Mouse (Mus musculus) myocyte (in vitro differentiated cells): ENCODE measurements at regions not wholly inside any gene's neighbourhood (a gene's known extent, or its start where the extent isn't known, plus 50 kb on each side); places are given as distances from the start of the nearest gene placed in this dataset.

Experiments
- H3K27me3 ChIP-seq: one replicate; pipeline ENCODE4 v1.6.1; 2011; ENCODE audit not compliant: control insufficient read depth, insufficient read depth, insufficient read length
- H3K36me3 ChIP-seq: one replicate; pipeline ENCODE4 v1.6.1; 2011; ENCODE audit not compliant: control insufficient read depth, insufficient read depth
- H3K4me2 ChIP-seq: one replicate; pipeline ENCODE4 v1.6.1; 2011; ENCODE audit warnings: low read depth, control low read depth
- H3K4me3 ChIP-seq: one replicate; pipeline ENCODE4 v1.5.1; 2011; ENCODE audit warnings: mild to moderate bottlenecking, control low read depth, moderate library complexity
- H3K79me2 ChIP-seq: one replicate; pipeline ENCODE4 v1.6.1; 2011; ENCODE audit not compliant: control insufficient read depth, insufficient read depth
- H3ac ChIP-seq: one replicate; pipeline ENCODE4 v1.6.1; 2011; ENCODE audit not compliant: control insufficient read depth, insufficient read length
- CEBPB ChIP-seq: IDR thresholded peaks from 2 replicates; pipeline ENCODE4 v1.6.1; 2011; ENCODE audit warnings: mild to moderate bottlenecking, moderate library complexity; ENCODE audit not compliant: poor library complexity, insufficient read depth, severe bottlenecking
- E2F4 ChIP-seq: IDR thresholded peaks from one replicate; pipeline ENCODE4 v1.6.1; 2011; ENCODE audit warnings: mild to moderate bottlenecking, control low read depth, moderate library complexity; ENCODE audit not compliant: insufficient read depth
- MAX ChIP-seq: IDR thresholded peaks from one replicate; pipeline ENCODE4 v1.6.1; 2011; ENCODE audit warnings: low read depth, mild to moderate bottlenecking, control low read depth
- MYOD1 ChIP-seq, 3 experiments: IDR thresholded peaks; one replicate each; pipeline ENCODE4 v1.6.1; 2011; ENCODE audit warnings: control low read depth in 2 of 3, low read depth in 2 of 3, mild to moderate bottlenecking in 2 of 3, moderate library complexity in 1 of 3; ENCODE audit not compliant: insufficient read length in 2 of 3, control insufficient read depth in 1 of 3
- MYOG ChIP-seq, 3 experiments: IDR thresholded peaks; one replicate each; pipeline ENCODE4 v1.6.1; 2011; ENCODE audit warnings: control low read depth in 2 of 3, low read depth in 2 of 3, mild to moderate bottlenecking in 2 of 3; ENCODE audit not compliant: insufficient read length in 2 of 3, control insufficient read depth in 1 of 3, insufficient read depth in 1 of 3
- POLR2A ChIP-seq: IDR thresholded peaks from one replicate; pipeline ENCODE4 v1.6.1; 2011; ENCODE audit warnings: low read depth, mild to moderate bottlenecking, control low read depth, moderate library complexity; ENCODE audit not compliant: insufficient read length
- POLR2AphosphoS2 ChIP-seq: IDR thresholded peaks from one replicate; pipeline ENCODE4 v1.6.1; 2011; ENCODE audit warnings: low read depth, control low read depth; ENCODE audit not compliant: insufficient read length
- REST ChIP-seq: IDR thresholded peaks from one replicate; pipeline ENCODE4 v1.6.1; 2011; ENCODE audit warnings: mild to moderate bottlenecking, control low read depth, moderate library complexity; ENCODE audit not compliant: insufficient read depth, insufficient read length
- SRF ChIP-seq: IDR thresholded peaks from one replicate; pipeline ENCODE4 v1.6.1; 2011; ENCODE audit warnings: low read depth; ENCODE audit not compliant: control insufficient read depth, insufficient read length
- TCF12 ChIP-seq: IDR thresholded peaks from one replicate; pipeline ENCODE4 v1.6.1; 2011; ENCODE audit warnings: mild to moderate bottlenecking, control low read depth; ENCODE audit not compliant: poor library complexity, insufficient read depth, severe bottlenecking
- TCF3 ChIP-seq: IDR thresholded peaks from one replicate; pipeline ENCODE4 v1.6.1; 2011; ENCODE audit warnings: low read depth, control low read depth; ENCODE audit not compliant: insufficient read length
- USF1 ChIP-seq: IDR thresholded peaks from one replicate; pipeline ENCODE4 v1.6.1; 2011; ENCODE audit warnings: low read depth, mild to moderate bottlenecking, control low read depth, moderate library complexity

- TF ChIP-seq TCF3 (no peak), MYOG (IDR thresholded peaks at IDR 0.05; ENCODE audit: control insufficient read depth in 1 of 3, insufficient read depth in 1 of 3, insufficient read length in 2 of 3, low read depth in 2 of 3) (no peak), SRF (no peak), MAX (no peak), TCF12 (no peak), USF1 (no peak), MYOD1 (IDR thresholded peaks at IDR 0.05; ENCODE audit: control insufficient read depth in 1 of 3, insufficient read length in 2 of 3, low read depth in 2 of 3) (no peak), POLR2AphosphoS2 (no peak), CEBPB (no peak), E2F4 (no peak), POLR2A (no peak), REST (no peak)
- Histone ChIP-seq H3ac (no peak overlapping the region), H3K36me3 (no peaks in the 10 kb centered on the region), H3K79me2 (no peaks in the 10 kb centered on the region), H3K27me3 (no peaks in the 10 kb centered on the region), H3K4me3 (no peak overlapping the region), H3K4me2 (no peak overlapping the region)
Observed at GRCm38 (mm10) chr10:51154016-51154415, 259.5 kb downstream of the Sim1 start.

GRCm38 (mm10) chr10:51154743-51155142 lies 260.2 kb downstream of the Sim1 start:
- H3K4me2 ChIP-seq = no peak overlapping the region
- H3ac ChIP-seq = no peak overlapping the region
- TF ChIP-seq TCF12 = no peak
- TF ChIP-seq CEBPB = no peak
- TF ChIP-seq SRF = no peak
- TF ChIP-seq MYOG (IDR thresholded peaks at IDR 0.05; ENCODE audit: control insufficient read depth in 1 of 3, insufficient read depth in 1 of 3, insufficient read length in 2 of 3, low read depth in 2 of 3) = no peak
- no peak for TF ChIP-seq REST
- no peak for TF ChIP-seq USF1
- TF ChIP-seq TCF3 = no peak
- TF ChIP-seq E2F4 = no peak
- no peak for TF ChIP-seq MAX
- no peak for TF ChIP-seq POLR2A
- no peak for TF ChIP-seq MYOD1 (IDR thresholded peaks at IDR 0.05; ENCODE audit: control insufficient read depth in 1 of 3, insufficient read length in 2 of 3, low read depth in 2 of 3)
- no peak for TF ChIP-seq POLR2AphosphoS2
- H3K36me3 ChIP-seq = no peaks in the 10 kb centered on the region
- H3K27me3 ChIP-seq = no peaks in the 10 kb centered on the region
- no peaks in the 10 kb centered on the region for H3K79me2 ChIP-seq
- no peak overlapping the region for H3K4me3 ChIP-seq

GRCm38 (mm10) chr10:51173619-51174018 lies 279.1 kb downstream of the Sim1 start:
- no peaks in the 10 kb centered on the region for H3K27me3 ChIP-seq
- TF ChIP-seq USF1 (no peak), MAX (no peak), REST (no peak), CEBPB (no peak), E2F4 (no peak), TCF12 (no peak), MYOG (IDR thresholded peaks at IDR 0.05; ENCODE audit: control insufficient read depth in 1 of 3, insufficient read depth in 1 of 3, insufficient read length in 2 of 3, low read depth in 2 of 3) (no peak), SRF (no peak), POLR2A (no peak), POLR2AphosphoS2 (no peak), TCF3 (no peak), MYOD1 (IDR thresholded peaks at IDR 0.05; ENCODE audit: control insufficient read depth in 1 of 3, insufficient read length in 2 of 3, low read depth in 2 of 3) (no peak)

GRCm38 (mm10) chr10:51175993-51176577 lies 281.5 kb downstream of the Sim1 start:
- no peak overlapping the region for H3K4me3 ChIP-seq
- no peak overlapping the region for H3K4me2 ChIP-seq
- no peaks in the 10 kb centered on the region for H3K79me2 ChIP-seq
- H3ac ChIP-seq = no peak overlapping the region
- TF ChIP-seq POLR2AphosphoS2 (no peak), REST (no peak), MYOD1 (IDR thresholded peaks at IDR 0.05; ENCODE audit: control insufficient read depth in 1 of 3, insufficient read length in 2 of 3, low read depth in 2 of 3) (no peak), MAX (no peak), CEBPB (no peak), POLR2A (no peak), TCF3 (no peak), USF1 (no peak), TCF12 (no peak)
- H3K27me3 ChIP-seq = no peaks in the 10 kb centered on the region
- H3K36me3 ChIP-seq = no peaks in the 10 kb centered on the region

More at GRCm38 (mm10) chr10:51173619-51174018, 279.1 kb downstream of the Sim1 start:
- Histone ChIP-seq H3K4me3 (no peak overlapping the region), H3K36me3 (no peaks in the 10 kb centered on the region), H3K79me2 (no peaks in the 10 kb centered on the region), H3ac (no peak overlapping the region), H3K4me2 (no peak overlapping the region)

GRCm38 (mm10) chr10:51176692-51177091 lies 282.1 kb downstream of the Sim1 start:
- no peaks in the 10 kb centered on the region for H3K79me2 ChIP-seq
- TF ChIP-seq TCF12 (no peak), E2F4 (no peak), POLR2A (no peak), MYOD1 (IDR thresholded peaks at IDR 0.05; ENCODE audit: control insufficient read depth in 1 of 3, insufficient read length in 2 of 3, low read depth in 2 of 3) (no peak), POLR2AphosphoS2 (no peak), REST (no peak), MYOG (IDR thresholded peaks at IDR 0.05; ENCODE audit: control insufficient read depth in 1 of 3, insufficient read depth in 1 of 3, insufficient read length in 2 of 3, low read depth in 2 of 3) (no peak), USF1 (no peak), TCF3 (no peak), CEBPB (no peak), MAX (no peak), SRF (no peak)
- H3ac ChIP-seq = no peak overlapping the region
- H3K36me3 ChIP-seq = no peaks in the 10 kb centered on the region
- no peaks in the 10 kb centered on the region for H3K27me3 ChIP-seq
- no peak overlapping the region for H3K4me3 ChIP-seq
- no peak overlapping the region for H3K4me2 ChIP-seq
